Mouse (Mus musculus): ENCODE measurements around the gene Ipcef1. TPM values are rescaled to one million over a fixed set of nuclear protein-coding genes. Genes with fewer than 3 reads are reported as not detected.

Gene Ipcef1
- polyA plus RNA-seq, 1 experiment from 2014 or later, result 0.11 TPM

GRCm38 (mm10) chr10:7070924-7071323 is 18.6 kb upstream of the Ipcef1 start:
- Histone ChIP-seq H3K36me3 (ENCODE audit: insufficient read depth) (no peaks in the 10 kb centered on the region), H3K9ac (no peak overlapping the region), H3K27me3 (ENCODE audit: insufficient read depth, low read length) (no peaks in the 10 kb centered on the region), H3K4me1 (ENCODE audit: insufficient read depth) (no peaks in the 10 kb centered on the region), H3K4me3 (ENCODE audit: low read depth, low read length) (no peak overlapping the region), H3K4me2 (no peak overlapping the region), H3K27ac (ENCODE audit: low read depth) (no peak overlapping the region), H3K9me3 (ENCODE audit: low read depth, low read length) (no peaks in the 10 kb centered on the region)
- DNase-seq (no peak), ATAC-seq (ENCODE audit: insufficient read depth) (no peak)
- no peak for TF ChIP-seq CTCF (IDR thresholded peaks at IDR 0.05; ENCODE audit: low read depth)
- WGBS, result 63% methylated on average over 5 of the region's 5 CpGs

DNA sequence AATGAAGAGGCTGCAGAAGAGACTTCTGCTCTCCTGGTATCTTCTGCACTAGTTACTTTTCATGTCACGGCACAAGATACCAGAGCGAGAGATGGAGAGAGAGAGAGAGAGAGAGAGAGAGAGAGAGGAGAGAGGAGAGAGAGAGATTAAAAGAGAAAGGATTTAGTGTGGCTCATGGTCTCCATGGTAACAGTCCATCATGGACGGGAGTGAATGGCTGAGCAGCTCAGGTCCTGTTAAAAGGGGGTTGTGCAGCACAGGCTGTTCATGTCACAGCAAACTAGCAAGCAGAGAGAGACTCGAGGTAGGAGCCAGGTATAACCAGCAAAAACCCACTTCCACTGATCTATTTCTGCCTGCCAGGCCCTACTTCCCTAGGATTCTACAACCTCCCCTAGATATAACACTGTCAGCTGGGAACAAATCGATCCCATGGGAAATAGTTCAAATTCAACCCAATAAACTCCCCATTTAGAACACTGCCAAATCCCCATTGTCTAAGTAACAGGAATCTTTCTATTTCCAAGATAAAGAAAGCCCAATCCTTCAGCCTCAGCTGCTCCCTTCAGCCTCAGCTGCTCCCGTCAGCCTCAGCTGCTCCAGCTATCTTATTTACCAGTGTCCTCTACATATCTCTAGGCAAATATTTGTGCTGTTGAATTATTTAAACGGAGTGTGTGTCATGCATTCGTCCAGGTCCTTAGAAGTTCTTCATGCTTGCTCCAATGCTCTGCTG is 18.0 kb upstream of the Ipcef1 start:
- no peak for ATAC-seq (ENCODE audit: insufficient read depth)
- no peaks in the 10 kb centered on the region for H3K9me3 ChIP-seq (ENCODE audit: low read depth, low read length)
- H3K4me1 ChIP-seq (ENCODE audit: insufficient read depth), result no peaks in the 10 kb centered on the region
- H3K4me2 ChIP-seq, result no peak overlapping the region
- DNase-seq, result no peak
- 53% methylated on average over 8 of the region's 8 CpGs for WGBS
- no peaks in the 10 kb centered on the region for H3K27me3 ChIP-seq (ENCODE audit: insufficient read depth, low read length)
- H3K36me3 ChIP-seq (ENCODE audit: insufficient read depth), result no peaks in the 10 kb centered on the region
- no peak overlapping the region for H3K9ac ChIP-seq
- H3K4me3 ChIP-seq (ENCODE audit: low read depth, low read length), result no peak overlapping the region
- no peak for TF ChIP-seq CTCF (IDR thresholded peaks at IDR 0.05; ENCODE audit: low read depth)
- H3K27ac ChIP-seq (ENCODE audit: low read depth), result no peak overlapping the region

GRCm38 (mm10) chr10:7069090-7069489 is 16.8 kb upstream of the Ipcef1 start:
- TF ChIP-seq CTCF (IDR thresholded peaks at IDR 0.05; ENCODE audit: low read depth), result no peak
- DNase-seq, result no peak
- H3K4me1 ChIP-seq (ENCODE audit: insufficient read depth), result no peaks in the 10 kb centered on the region
- no peak overlapping the region for H3K27ac ChIP-seq (ENCODE audit: low read depth)
- H3K36me3 ChIP-seq (ENCODE audit: insufficient read depth), result no peaks in the 10 kb centered on the region
- no peaks in the 10 kb centered on the region for H3K27me3 ChIP-seq (ENCODE audit: insufficient read depth, low read length)
- no peaks in the 10 kb centered on the region for H3K9me3 ChIP-seq (ENCODE audit: low read depth, low read length)
- no peak overlapping the region for H3K4me2 ChIP-seq
- H3K4me3 ChIP-seq (ENCODE audit: low read depth, low read length), result no peak overlapping the region
- no peak overlapping the region for H3K9ac ChIP-seq
- 81% methylated on average over 2 of the region's 2 CpGs for WGBS
- ATAC-seq (ENCODE audit: insufficient read depth), result no peak

DNA sequence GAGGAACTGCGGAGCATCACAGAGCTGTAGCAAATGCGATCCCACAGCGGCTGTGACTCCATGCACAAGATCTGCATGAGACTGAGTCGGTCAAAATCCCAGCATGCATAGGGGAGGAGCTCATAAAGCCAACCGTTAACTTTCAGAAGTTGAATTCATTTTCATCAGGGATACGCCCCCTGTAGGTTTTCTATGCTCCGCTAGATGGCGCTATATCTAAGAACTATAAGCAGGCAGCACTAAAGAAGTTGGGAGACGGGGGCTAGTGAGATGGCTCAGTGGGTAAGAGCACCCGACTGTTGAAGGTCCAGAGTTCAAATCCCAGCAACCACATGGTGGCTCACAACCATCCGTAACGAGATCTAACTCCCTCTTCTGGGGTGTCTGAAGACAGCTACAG is 16.3 kb upstream of the Ipcef1 start:
- WGBS, result 64% methylated on average over 12 of the region's 12 CpGs
- H3K36me3 ChIP-seq (ENCODE audit: insufficient read depth), result no peaks in the 10 kb centered on the region
- no peak overlapping the region for H3K9ac ChIP-seq
- ATAC-seq (ENCODE audit: insufficient read depth), result no peak
- H3K9me3 ChIP-seq (ENCODE audit: low read depth, low read length), result no peaks in the 10 kb centered on the region
- H3K27ac ChIP-seq (ENCODE audit: low read depth), result no peak overlapping the region
- no peak overlapping the region for H3K4me3 ChIP-seq (ENCODE audit: low read depth, low read length)
- peak; percentile 35 for DNase-seq
- H3K4me1 ChIP-seq (ENCODE audit: insufficient read depth), result no peaks in the 10 kb centered on the region
- H3K4me2 ChIP-seq, result no peak overlapping the region
- no peaks in the 10 kb centered on the region for H3K27me3 ChIP-seq (ENCODE audit: insufficient read depth, low read length)
- TF ChIP-seq CTCF (IDR thresholded peaks at IDR 0.05; ENCODE audit: low read depth), result peak; percentile 19; the same call in 1 of the 2 replicates

DNA sequence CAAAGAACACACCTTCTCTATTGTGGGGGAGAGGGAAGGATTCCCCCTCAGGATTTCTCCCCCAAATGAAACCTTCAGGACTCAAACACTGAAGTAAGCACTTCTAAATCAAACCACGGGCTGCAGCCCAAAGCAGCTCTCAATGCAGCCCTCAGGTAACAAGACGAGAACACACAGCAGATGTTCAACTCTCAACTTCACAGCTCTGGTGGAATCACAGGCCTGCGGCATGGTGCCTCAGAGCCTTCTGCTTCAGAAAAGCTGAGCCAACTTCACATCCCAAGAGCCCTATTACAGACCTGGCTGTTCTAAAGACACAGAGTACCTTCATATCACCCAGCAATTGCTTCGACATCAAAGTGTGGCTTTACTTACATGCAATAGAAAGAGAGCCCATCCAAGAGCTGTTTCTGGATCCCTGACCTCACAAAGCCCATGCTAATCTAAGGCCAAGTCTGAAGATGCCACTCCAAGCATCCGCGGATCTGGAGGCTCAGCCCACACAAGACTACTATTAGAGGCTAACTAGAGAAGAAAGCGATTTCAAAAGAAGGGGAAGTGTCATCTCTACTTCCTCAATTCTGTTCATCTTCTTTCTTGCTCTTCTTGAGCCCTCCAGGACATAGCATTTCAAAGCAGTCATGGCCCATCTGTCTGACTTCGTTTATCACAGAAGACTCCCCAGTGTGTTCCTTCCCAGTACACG is 11.6 kb upstream of the Ipcef1 start:
- TF ChIP-seq CTCF (IDR thresholded peaks at IDR 0.05; ENCODE audit: low read depth), result no peak
- Histone ChIP-seq H3K9me3 (ENCODE audit: low read depth, low read length) (no peaks in the 10 kb centered on the region), H3K4me1 (ENCODE audit: insufficient read depth) (no peaks in the 10 kb centered on the region), H3K27me3 (ENCODE audit: insufficient read depth, low read length) (no peaks in the 10 kb centered on the region), H3K4me2 (no peak overlapping the region), H3K9ac (no peak overlapping the region), H3K36me3 (ENCODE audit: insufficient read depth) (no peaks in the 10 kb centered on the region), H3K27ac (ENCODE audit: low read depth) (no peak overlapping the region), H3K4me3 (ENCODE audit: low read depth, low read length) (no peak overlapping the region)
- ATAC-seq (ENCODE audit: insufficient read depth) (no peak), DNase-seq (no peak)
- 79% methylated on average over 9 of the region's 9 CpGs for WGBS

DNA sequence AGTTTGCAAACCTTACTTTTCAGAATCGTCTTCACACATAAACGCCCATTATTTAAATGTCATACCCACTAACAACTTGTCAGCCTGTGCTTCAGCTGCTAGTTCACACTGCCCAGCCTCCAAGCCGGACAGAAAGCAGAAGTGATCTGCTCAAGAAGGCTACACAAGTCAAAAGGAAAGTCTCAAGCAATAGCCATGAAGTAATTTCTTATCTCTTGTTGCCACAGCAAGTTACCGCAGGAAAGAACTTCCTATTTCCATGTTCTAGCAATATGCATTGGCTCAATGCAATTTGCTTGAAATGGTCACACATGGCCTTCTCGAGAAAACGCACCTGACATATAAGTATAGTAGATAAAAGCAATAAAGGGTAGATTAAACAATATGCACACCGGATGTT is 10.7 kb upstream of the Ipcef1 start:
- TF ChIP-seq CTCF (IDR thresholded peaks at IDR 0.05; ENCODE audit: low read depth), result no peak
- H3K27ac ChIP-seq (ENCODE audit: low read depth), result no peak overlapping the region
- DNase-seq (no peak), ATAC-seq (ENCODE audit: insufficient read depth) (no peak)
- H3K4me1 ChIP-seq (ENCODE audit: insufficient read depth), result no peaks in the 10 kb centered on the region
- no peak overlapping the region for H3K9ac ChIP-seq
- H3K4me2 ChIP-seq, result no peak overlapping the region
- no peaks in the 10 kb centered on the region for H3K27me3 ChIP-seq (ENCODE audit: insufficient read depth, low read length)
- H3K36me3 ChIP-seq (ENCODE audit: insufficient read depth), result no peaks in the 10 kb centered on the region
- WGBS, result 75% methylated on average over 7 of the region's 7 CpGs
- H3K9me3 ChIP-seq (ENCODE audit: low read depth, low read length), result no peaks in the 10 kb centered on the region
- no peak overlapping the region for H3K4me3 ChIP-seq (ENCODE audit: low read depth, low read length)

GRCm38 (mm10) chr10:7060326-7060725 is 8.0 kb upstream of the Ipcef1 start:
- Histone ChIP-seq H3K4me2 (no peak overlapping the region), H3K36me3 (ENCODE audit: insufficient read depth) (no peaks in the 10 kb centered on the region), H3K9ac (no peak overlapping the region), H3K27me3 (ENCODE audit: insufficient read depth, low read length) (no peaks in the 10 kb centered on the region), H3K9me3 (ENCODE audit: low read depth, low read length) (no peaks in the 10 kb centered on the region), H3K4me3 (ENCODE audit: low read depth, low read length) (no peak overlapping the region), H3K4me1 (ENCODE audit: insufficient read depth) (no peaks in the 10 kb centered on the region), H3K27ac (ENCODE audit: low read depth) (no peak overlapping the region)
- WGBS, result 65% methylated on average over 5 of the region's 5 CpGs
- ATAC-seq (ENCODE audit: insufficient read depth) (no peak), DNase-seq (no peak)
- no peak for TF ChIP-seq CTCF (IDR thresholded peaks at IDR 0.05; ENCODE audit: low read depth)
